Comparison of ENCODE assay signal across 20 mouse cellular contexts in genomic region chr3:123495088-123495487, GRCm38 (mm10). TPM values are rescaled to one million over a fixed set of nuclear protein-coding genes. Genes with fewer than 3 reads are reported as not detected.
"Had no signal": no experiment of that assay in that cellular context is flagged by ENCODE, and none has a peak within 500 bp of the region (broad histone marks: within the 10 kb centered on the region; RNA-seq: fewer than 3 reads in every experiment).

No protein-coding gene starts in this region.

- H3K4me2 ChIP-seq: lung, embryonic 14.5 days; midbrain, embryonic 12.5 days; neural tube, embryonic 13.5 days; neural tube, embryonic 15.5 days had no signal

- H3K9ac ChIP-seq: lung, embryonic 14.5 days; midbrain, embryonic 12.5 days; neural tube, embryonic 13.5 days; neural tube, embryonic 15.5 days had no signal

- H3K36me3 ChIP-seq: midbrain, embryonic 10.5 days; midbrain, embryonic 12.5 days; neural tube, embryonic 13.5 days; neural tube, embryonic 15.5 days had no signal

- H3K4me3 ChIP-seq: midbrain, embryonic 10.5 days; midbrain, embryonic 12.5 days; myocyte; neural tube, embryonic 13.5 days; neural tube, embryonic 15.5 days had no signal

- H3K4me1 ChIP-seq: midbrain, embryonic 10.5 days; midbrain, embryonic 12.5 days; neural tube, embryonic 13.5 days; neural tube, embryonic 15.5 days had no signal

- DNase-seq: lung, adult 18-20 months; lung, embryonic 14.5 days; lung, postnatal 10 days; lung, postnatal 4 days; midbrain, embryonic 14.5 days; retina, postnatal 1 day; right cerebral cortex, adult 18-20 months; right cerebral cortex, postnatal 25 days; right cerebral cortex, postnatal 4 days; spleen, adult 18-20 months; thymus, adult 18-20 months; thymus, postnatal 14 days; thymus, postnatal 36 days had no signal

- ATAC-seq: midbrain, embryonic 16.5 days had no signal

- H3K9me3 ChIP-seq: midbrain, embryonic 10.5 days; midbrain, embryonic 12.5 days; neural tube, embryonic 13.5 days; neural tube, embryonic 15.5 days had no signal

- H3K27me3 ChIP-seq: midbrain, embryonic 12.5 days; neural tube, embryonic 13.5 days; neural tube, embryonic 15.5 days had no signal

- H3K27ac ChIP-seq: midbrain, embryonic 10.5 days; midbrain, embryonic 12.5 days; neural tube, embryonic 13.5 days; neural tube, embryonic 15.5 days had no signal

RNA-seq across cellular contexts. Expression of gene Prss12, which starts 48.4 kb away (rescaled TPM):
- total RNA-seq: megakaryocyte-erythroid progenitor cell, adult 5-6 weeks had no signal
